Mouse (Mus musculus) heart, embryonic 16.5 days (tissue): Measurements from ENCODE around the gene Olfr196. TPM values are rescaled to one million over a fixed set of nuclear protein-coding genes. Genes with fewer than 3 reads are reported as not detected.

Source experiments
- polyA plus RNA-seq: library from polyadenylated mRNA; unstranded; fragments of >200 nt; fragmentation: Nextera tagmentation; extraction: Ambion mirVana; gene quantifications from 2 replicates; pipeline ENCODE4 v1.2.1, GENCODE M21; 2015

The Olfr196 gene
- polyA plus RNA-seq, 1 experiment from 2014 or later, result not detected

Other genes with a start within 250 kb of the Olfr196 start
- not detected in 2 replicates for gene Olfr181, start 241.7 kb downstream of the Olfr196 start, polyA plus RNA-seq
- not detected in 2 replicates for gene Olfr180, start 241.1 kb downstream of the Olfr196 start, polyA plus RNA-seq
- not detected in 2 replicates for gene Olfr183, start 175.1 kb downstream of the Olfr196 start, polyA plus RNA-seq
- not detected in 2 replicates for gene Olfr186, start 140.2 kb downstream of the Olfr196 start, polyA plus RNA-seq
- gene Olfr187, start 130.7 kb downstream of the Olfr196 start, polyA plus RNA-seq, result not detected in 2 replicates
- not detected in 2 replicates for gene Olfr190, start 92.4 kb downstream of the Olfr196 start, polyA plus RNA-seq
- not detected in 2 replicates for gene Olfr191, start 80.6 kb downstream of the Olfr196 start, polyA plus RNA-seq
- gene Olfr193, start 58.6 kb downstream of the Olfr196 start, polyA plus RNA-seq, result not detected in 2 replicates
- gene Olfr194, start 49.4 kb downstream of the Olfr196 start, polyA plus RNA-seq, result not detected in 2 replicates
- not detected in 2 replicates for gene Olfr195, start 23.4 kb downstream of the Olfr196 start, polyA plus RNA-seq
- not detected in 2 replicates for gene Olfr198, start 33.1 kb upstream of the Olfr196 start, polyA plus RNA-seq
- gene Olfr199, start 49.3 kb upstream of the Olfr196 start, polyA plus RNA-seq, result not detected in 2 replicates
- gene Olfr201, start 102.2 kb upstream of the Olfr196 start, polyA plus RNA-seq, result not detected in 2 replicates
- gene Olfr202, start 116.3 kb upstream of the Olfr196 start, polyA plus RNA-seq, result not detected in 2 replicates
- not detected in 2 replicates for gene Olfr203, start 128.4 kb upstream of the Olfr196 start, polyA plus RNA-seq
- not detected in 2 replicates for gene Olfr204, start 147.8 kb upstream of the Olfr196 start, polyA plus RNA-seq
- not detected in 2 replicates for gene Olfr205, start 160.7 kb upstream of the Olfr196 start, polyA plus RNA-seq
- gene Olfr206, start 178.8 kb upstream of the Olfr196 start, polyA plus RNA-seq, result not detected in 2 replicates
- gene Olfr209, start 193.5 kb upstream of the Olfr196 start, polyA plus RNA-seq, result not detected in 2 replicates
- not detected in 2 replicates for gene Gabrr3, start 236.9 kb upstream of the Olfr196 start, polyA plus RNA-seq